Mouse (Mus musculus) MEL (cell line): ENCODE results near the gene Fbp1. TPM values are rescaled to one million over a fixed set of nuclear protein-coding genes. Genes with fewer than 3 reads are reported as not detected.
A peak's percentile ranks its signal among the peaks of the same experiment; 100 is the strongest.

Experiments used
- DNase-seq: peaks from one replicate; pipeline ENCODE4 v3.0.0; 2011; ENCODE audit warnings: low read depth, low spot score
- H3K27ac ChIP-seq: 2 replicates; pipeline ENCODE4 v1.5.1; 2012; ENCODE audit warnings: low read depth, mild to moderate bottlenecking, control low read depth, low read length, moderate library complexity; ENCODE audit not compliant: control insufficient read depth
- H3K27me3 ChIP-seq, 2 experiments: fragments of 150-350 bp in 1 of 2; sonication (generic) in 1 of 2; 2 replicates each; pipeline ENCODE4 v1.6.1; 2012; ENCODE audit warnings: low read length in 2 of 2, mild to moderate bottlenecking in 2 of 2, improper control_type of control experiment in 1 of 2, moderate library complexity in 1 of 2; ENCODE audit not compliant: insufficient read depth in 2 of 2, control insufficient read depth in 1 of 2
- H3K36me3 ChIP-seq, 2 experiments: 2 replicates each; pipeline ENCODE4 v1.6.1; 2012 to 2014; ENCODE audit warnings: low read length in 2 of 2, improper control_type of control experiment in 1 of 2, inconsistent platforms in 1 of 2, mild to moderate bottlenecking in 1 of 2; ENCODE audit not compliant: insufficient read depth in 2 of 2, control insufficient read depth in 1 of 2
- H3K4me1 ChIP-seq, 2 experiments: fragments of 150-350 bp in 1 of 2; sonication (generic) in 1 of 2; 2 replicates each; pipeline ENCODE4 v1.6.1; 2012; ENCODE audit warnings: low read length in 2 of 2, improper control_type of control experiment in 1 of 2, mild to moderate bottlenecking in 1 of 2; ENCODE audit not compliant: insufficient read depth in 2 of 2, control insufficient read depth in 1 of 2
- H3K4me3 ChIP-seq, 2 experiments: fragments of 150-350 bp in 1 of 2; sonication (generic) in 1 of 2; 2 replicates each; pipeline ENCODE4 v1.5.1; 2012; ENCODE audit warnings: low read depth in 2 of 2, low read length in 2 of 2, mild to moderate bottlenecking in 2 of 2, moderate library complexity in 2 of 2, control low read depth in 1 of 2, improper control_type of control experiment in 1 of 2; ENCODE audit not compliant: control insufficient read depth in 1 of 2, insufficient read depth in 1 of 2
- H3K79me2 ChIP-seq: 2 replicates; pipeline ENCODE4 v1.6.1; 2012; ENCODE audit warnings: mild to moderate bottlenecking, low read length, moderate library complexity; ENCODE audit not compliant: control insufficient read depth, poor library complexity, insufficient read depth
- H3K9ac ChIP-seq: 2 replicates; pipeline ENCODE4 v1.6.1; 2012; ENCODE audit warnings: low read depth, mild to moderate bottlenecking, control low read depth, low read length, moderate library complexity; ENCODE audit not compliant: control insufficient read depth, poor library complexity, severe bottlenecking
- H3K9me3 ChIP-seq: fragments of 150-350 bp; sonication (generic); replicated peaks from 2 replicates; pipeline ENCODE4 v1.6.1; 2012; ENCODE audit warnings: mild to moderate bottlenecking, low read length, improper control_type of control experiment, moderate library complexity; ENCODE audit not compliant: insufficient read depth
- CHD2 ChIP-seq: IDR thresholded peaks from 2 replicates; pipeline ENCODE4 v1.6.1; 2011; ENCODE audit warnings: low read length, improper control_type of control experiment
- CTCF ChIP-seq, 3 experiments: IDR thresholded peaks in 2 of 3; conservative IDR thresholded peaks in 1 of 3; 2 replicates each; pipeline ENCODE4 v1.5.1; 2011 to 2012; ENCODE audit warnings: low read length in 3 of 3, low read depth in 2 of 3, mild to moderate bottlenecking in 2 of 3, improper control_type of control experiment in 1 of 3, inconsistent platforms in 1 of 3, mixed read lengths in 1 of 3, moderate library complexity in 1 of 3; ENCODE audit not compliant: control insufficient read depth in 1 of 3, insufficient read depth in 1 of 3, poor library complexity in 1 of 3, severe bottlenecking in 1 of 3
- E2F4 ChIP-seq: IDR thresholded peaks from 2 replicates; pipeline ENCODE4 v1.6.1; 2011; ENCODE audit warnings: low read depth, low read length, improper control_type of control experiment, borderline replicate concordance
- ELF1 ChIP-seq: IDR thresholded peaks from 2 replicates; pipeline ENCODE4 v1.6.1; 2014; ENCODE audit warnings: low read depth, mild to moderate bottlenecking, inconsistent platforms, low read length, improper control_type of control experiment, moderate library complexity
- EP300 ChIP-seq, 2 experiments: IDR thresholded peaks; 2 replicates each; pipeline ENCODE4 v1.6.1; 2011; ENCODE audit warnings: improper control_type of control experiment in 2 of 2, low read length in 2 of 2, low read depth in 1 of 2, mild to moderate bottlenecking in 1 of 2
- GATA1 ChIP-seq: IDR thresholded peaks from 2 replicates; pipeline ENCODE4 v1.6.1; 2011; ENCODE audit warnings: low read depth, low read length, improper control_type of control experiment
- JUND ChIP-seq: IDR thresholded peaks from 2 replicates; pipeline ENCODE4 v1.6.1; 2011; ENCODE audit warnings: low read depth, mild to moderate bottlenecking, improper control_type of control experiment, low read length
- KAT2A ChIP-seq: conservative IDR thresholded peaks from 2 replicates; pipeline ENCODE4 v1.6.1; 2012; ENCODE audit warnings: low read depth, low read length, improper control_type of control experiment, inconsistent platforms
- MAFK ChIP-seq: IDR thresholded peaks from 2 replicates; pipeline ENCODE4 v1.6.1; 2011; ENCODE audit warnings: low read depth, mild to moderate bottlenecking, low read length, improper control_type of control experiment, borderline replicate concordance
- MAX ChIP-seq: IDR thresholded peaks from 2 replicates; pipeline ENCODE4 v1.6.1; 2011; ENCODE audit warnings: low read length, improper control_type of control experiment
- MEF2A ChIP-seq: IDR thresholded peaks from 2 replicates; pipeline ENCODE4 v1.6.1; 2014; ENCODE audit warnings: low read depth, mild to moderate bottlenecking, inconsistent platforms, low read length, improper control_type of control experiment; ENCODE audit not compliant: poor library complexity, insufficient replicate concordance, severe bottlenecking; ENCODE audit errors: extremely low read depth
- MXI1 ChIP-seq: IDR thresholded peaks from 2 replicates; pipeline ENCODE4 v1.6.1; 2011; ENCODE audit warnings: mild to moderate bottlenecking, low read depth, low read length, improper control_type of control experiment
- MYC ChIP-seq: IDR thresholded peaks from 2 replicates; pipeline ENCODE4 v1.6.1; 2011; ENCODE audit warnings: low read depth, mild to moderate bottlenecking, low read length, improper control_type of control experiment, moderate library complexity
- NELFE ChIP-seq: IDR thresholded peaks from 2 replicates; pipeline ENCODE4 v1.6.1; 2011; ENCODE audit warnings: low read depth, low read length, improper control_type of control experiment
- POLR2A ChIP-seq, 2 experiments: IDR thresholded peaks; 2 replicates each; pipeline ENCODE4 v1.6.1; 2011 to 2012; ENCODE audit warnings: low read length in 2 of 2, mild to moderate bottlenecking in 2 of 2, control low read depth in 1 of 2, improper control_type of control experiment in 1 of 2, low read depth in 1 of 2, moderate library complexity in 1 of 2; ENCODE audit not compliant: control insufficient read depth in 1 of 2, insufficient read depth in 1 of 2, poor library complexity in 1 of 2
- RAD21 ChIP-seq: IDR thresholded peaks from 2 replicates; pipeline ENCODE4 v1.6.1; 2011; ENCODE audit warnings: mild to moderate bottlenecking, low read depth, low read length, improper control_type of control experiment
- SIN3A ChIP-seq: IDR thresholded peaks from 2 replicates; pipeline ENCODE4 v1.6.1; 2012; ENCODE audit warnings: low read length, improper control_type of control experiment, inconsistent platforms
- SMC3 ChIP-seq: IDR thresholded peaks from 2 replicates; pipeline ENCODE4 v1.6.1; 2011; ENCODE audit warnings: low read depth, low read length, improper control_type of control experiment
- TBP ChIP-seq: IDR thresholded peaks from 2 replicates; pipeline ENCODE4 v1.8.0; 2011; ENCODE audit warnings: low read depth, low read length, improper control_type of control experiment
- USF1 ChIP-seq: IDR thresholded peaks from 2 replicates; pipeline ENCODE4 v1.6.1; 2014; ENCODE audit warnings: low read depth, mild to moderate bottlenecking, inconsistent platforms, low read length, improper control_type of control experiment, moderate library complexity
- ZMIZ1 ChIP-seq: IDR thresholded peaks from 2 replicates; pipeline ENCODE4 v1.6.1; 2012; ENCODE audit warnings: low read depth, mild to moderate bottlenecking, inconsistent platforms, low read length, improper control_type of control experiment, moderate library complexity
- ZNF384 ChIP-seq: IDR thresholded peaks from 2 replicates; pipeline ENCODE4 v1.6.1; 2012; ENCODE audit warnings: low read depth, mild to moderate bottlenecking, inconsistent platforms, low read length, improper control_type of control experiment
- polyA plus RNA-seq, 2 experiments: library from polyadenylated mRNA; stranded (reverse) in 1 of 2; unstranded in 1 of 2; fragments of >175 nt in 1 of 2; fragments of >200 nt in 1 of 2; gene quantifications; 2 replicates each; pipeline versions ENCODE4 v1.2.1 to v1.2.4; 2012; ENCODE audit warnings: low replicate concordance in 2 of 2, low read depth in 1 of 2; ENCODE audit not compliant: insufficient read length in 2 of 2, insufficient read depth in 1 of 2, missing spikeins in 1 of 2
- total RNA-seq: library from RNA; depleted of rRNA; stranded (reverse); fragments of 300-350 nt; gene quantifications from 2 replicates; pipeline ENCODE4 v1.2.3, GENCODE M21; 2012

The Fbp1 gene
- total and polyA plus RNA-seq, 3 experiments: not detected

GRCm38 (mm10) chr13:62857941-62858915 is 29.9 kb downstream of the Fbp1 start, which contains the start of gene Fbp2:
Fbp2 (minus strand) TSS chr13:62858422.
- no peaks in the 10 kb centered on the region for H3K9me3 ChIP-seq
- no peaks in the 10 kb centered on the region for H3K27me3 ChIP-seq
- H3K4me3 ChIP-seq: no peak within 1 kb of the TSS
- peak within 1 kb of the TSS; percentile 81 for H3K27ac ChIP-seq
- peak; percentile 57 for DNase-seq
- no peaks in the 10 kb centered on the region for H3K79me2 ChIP-seq
- peaks cover 0 to 21% of the 10 kb centered on the region in 2 experiments; a peak in 2 of 4 replicates for H3K36me3 ChIP-seq
- peak in 1 of 2 experiments; percentile 16; a peak in 1 of 4 replicates for TF ChIP-seq EP300 (IDR thresholded peaks at IDR 0.05; ENCODE audit: low read depth in 1 of 2, low read length in 2 of 2)
- peak; percentile 67; the same call in 1 of the 2 replicates for TF ChIP-seq USF1
- TF ChIP-seq MAX: peak; percentile 38; the same call in 1 of the 2 replicates
- no peak for TF ChIP-seq E2F4
- H3K9ac ChIP-seq: peak within 1 kb of the TSS; percentile 67
- H3K4me1 ChIP-seq: peaks cover 2 to 25% of the 10 kb centered on the region in 2 experiments; a peak in 3 of 4 replicates

- Histone ChIP-seq H3K9ac (peak overlapping the region; percentile 67), H3K27ac (peak overlapping the region; percentile 73), H3K4me3 (peak overlapping the region in 1 of 2 experiments; percentile 37; a peak in 2 of 4 replicates)
Measured at GRCm38 (mm10) chr13:62856850-62857249, 31.2 kb downstream of the Fbp1 start.

GRCm38 (mm10) chr13:62856305-62856675 is 31.8 kb downstream of the Fbp1 start:
- peak overlapping the region; percentile 73 for H3K27ac ChIP-seq
- peak; percentile 95 for DNase-seq
- peak overlapping the region; percentile 46 to 71 for H3K4me3 ChIP-seq
- no peaks in the 10 kb centered on the region for H3K9me3 ChIP-seq
- H3K4me1 ChIP-seq: peaks cover 2 to 25% of the 10 kb centered on the region in 2 experiments; a peak in 3 of 4 replicates
- H3K27me3 ChIP-seq: no peaks in the 10 kb centered on the region
- H3K79me2 ChIP-seq: no peaks in the 10 kb centered on the region
- peaks cover 0 to 21% of the 10 kb centered on the region in 2 experiments; a peak in 2 of 4 replicates for H3K36me3 ChIP-seq
- H3K9ac ChIP-seq: peak overlapping the region; percentile 67
- TF ChIP-seq NELFE (peak; percentile 39; the same call in 1 of the 2 replicates), ELF1 (0 out of 2 replicates have a peak, but pooled peaks have one; percentile 23), JUND (no peak), SIN3A (peak; percentile 92), MYC (peak; percentile 98), EP300 (IDR thresholded peaks at IDR 0.05; ENCODE audit: low read depth in 1 of 2, low read length in 2 of 2) (peak; percentile 20 to 42; a peak in 1 of 4 replicates), MAX (peak; percentile 97), E2F4 (no peak), MAFK (no peak), KAT2A (no peak), ZMIZ1 (no peak), SMC3 (peak; percentile 78), RAD21 (peak; percentile 83), MEF2A (no peak), CTCF (IDR thresholded peaks at IDR 0.05 in 2 of 3, conservative IDR thresholded peaks at IDR 0.05 in 1 of 3; ENCODE audit: control insufficient read depth in 1 of 3, insufficient read depth in 1 of 3, low read depth in 2 of 3, low read length in 3 of 3, poor library complexity in 1 of 3, severe bottlenecking in 1 of 3) (peak; percentile 77 to 95 (median 93)), CHD2 (no peak)

More at GRCm38 (mm10) chr13:62856850-62857249, 31.2 kb downstream of the Fbp1 start:
- DNase-seq: peak; percentile 82
- TF ChIP-seq ZNF384 (no peak), MEF2A (no peak), GATA1 (peak; percentile 30; the same call in 1 of the 2 replicates), E2F4 (peak; percentile 89; the same call in 1 of the 2 replicates), TBP (peak; percentile 54; the same call in 1 of the 2 replicates), EP300 (IDR thresholded peaks at IDR 0.05; ENCODE audit: low read depth in 1 of 2, low read length in 2 of 2) (peak; percentile 12 to 58; a peak in 3 of 4 replicates), POLR2A (IDR thresholded peaks at IDR 0.05; ENCODE audit: control insufficient read depth in 1 of 2, insufficient read depth in 1 of 2, low read depth in 1 of 2, low read length in 2 of 2, poor library complexity in 1 of 2) (peak in 1 of 2 experiments; percentile 22; a peak in 1 of 4 replicates), MAX (peak; percentile 85), MXI1 (no peak)
- no peaks in the 10 kb centered on the region for H3K79me2 ChIP-seq
- peaks cover 0 to 21% of the 10 kb centered on the region in 2 experiments; a peak in 2 of 4 replicates for H3K36me3 ChIP-seq
- no peaks in the 10 kb centered on the region for H3K27me3 ChIP-seq
- peaks cover 2 to 25% of the 10 kb centered on the region in 2 experiments; a peak in 3 of 4 replicates for H3K4me1 ChIP-seq
- H3K9me3 ChIP-seq: no peaks in the 10 kb centered on the region
